Mouse (Mus musculus) MEL (cell line): ENCODE data around the gene Tob2. TPM values are rescaled to one million over a fixed set of nuclear protein-coding genes. Genes with fewer than 3 reads are reported as not detected.

Experiments
- polyA plus RNA-seq, 2 experiments: library from polyadenylated mRNA; stranded (reverse) in 1 of 2; unstranded in 1 of 2; fragments of >175 nt in 1 of 2; fragments of >200 nt in 1 of 2; gene quantifications; 2 replicates each; pipeline versions ENCODE4 v1.2.1 to v1.2.4; 2012; ENCODE audit warnings: low replicate concordance in 2 of 2, low read depth in 1 of 2; ENCODE audit not compliant: insufficient read length in 2 of 2, insufficient read depth in 1 of 2, missing spikeins in 1 of 2
- total RNA-seq: library from RNA; depleted of rRNA; stranded (reverse); fragments of 300-350 nt; gene quantifications from 2 replicates; pipeline ENCODE4 v1.2.3, GENCODE M21; 2012; rRNA removed

Tob2 gene
- total and polyA plus RNA-seq, 3 experiments, result 20.7 to 23.5 TPM; not detected in 1

Other genes starting within 250 kb of the Tob2 start
- gene L3mbtl2, start 194.9 kb downstream of the Tob2 start, total RNA-seq, result 47.4 and 56.7 TPM in 2 replicates
- gene L3mbtl2, start 194.9 kb downstream of the Tob2 start, polyA plus RNA-seq, result 10 to 100 TPM in 1 of 2 experiments, not detected in 1; 58.1 TPM
- gene Chadl, start 161.5 kb downstream of the Tob2 start, total RNA-seq, result 0.10 and 0.42 TPM in 2 replicates
- gene Chadl, start 161.5 kb downstream of the Tob2 start, polyA plus RNA-seq, result under 1 TPM in 1 of 2 experiments, not detected in 1; 0.72 TPM
- gene Zc3h7b, start 113.7 kb downstream of the Tob2 start, total RNA-seq, result 16.9 and 18.2 TPM in 2 replicates
- 100 to 1,000 TPM in 1 of 2 experiments, 10 to 100 TPM in 1; 41.5 to 108 TPM for gene Zc3h7b, start 113.7 kb downstream of the Tob2 start, polyA plus RNA-seq
- gene Rangap1, start 113.3 kb downstream of the Tob2 start, total RNA-seq, result 191 and 197 TPM in 2 replicates
- gene Rangap1, start 113.3 kb downstream of the Tob2 start, polyA plus RNA-seq, result 100 to 1,000 TPM in 1 of 2 experiments, not detected in 1; 281 TPM
- 11.6 and 12.3 TPM in 2 replicates for gene Tef, start 56.4 kb downstream of the Tob2 start, total RNA-seq
- gene Tef, start 56.4 kb downstream of the Tob2 start, polyA plus RNA-seq, result 10 to 100 TPM in 1 of 2 experiments, not detected in 1; 21.7 TPM
- 112 and 128 TPM in 2 replicates for gene Phf5a, start 13.1 kb upstream of the Tob2 start, total RNA-seq
- gene Phf5a, start 13.1 kb upstream of the Tob2 start, polyA plus RNA-seq, result 100 to 1,000 TPM in 1 of 2 experiments, not detected in 1; 164 TPM
- 241 and 248 TPM in 2 replicates for gene Aco2, start 13.5 kb upstream of the Tob2 start, total RNA-seq
- 1,000 to 10,000 TPM in 1 of 2 experiments, 100 to 1,000 TPM in 1; 447 to 1,242 TPM for gene Aco2, start 13.5 kb upstream of the Tob2 start, polyA plus RNA-seq
- 87.9 and 109 TPM in 2 replicates for gene Polr3h, start 67.4 kb upstream of the Tob2 start, total RNA-seq
- gene Polr3h, start 67.4 kb upstream of the Tob2 start, polyA plus RNA-seq, result 100 to 1,000 TPM in 1 of 2 experiments, not detected in 1; 304 TPM
- not detected in 2 replicates for gene Csdc2, start 78.0 kb upstream of the Tob2 start, total RNA-seq
- not detected for gene Csdc2, start 78.0 kb upstream of the Tob2 start, polyA plus RNA-seq
- 72.7 and 77.5 TPM in 2 replicates for gene Pmm1, start 102.1 kb upstream of the Tob2 start, total RNA-seq
- gene Pmm1, start 102.1 kb upstream of the Tob2 start, polyA plus RNA-seq, result 100 to 1,000 TPM in 1 of 2 experiments, not detected in 1; 111 TPM
- not detected in 2 replicates for gene 1700029P11Rik, start 121.7 kb upstream of the Tob2 start, total RNA-seq
- under 1 TPM in 1 of 2 experiments, not detected in 1; 0.07 TPM for gene 1700029P11Rik, start 121.7 kb upstream of the Tob2 start, polyA plus RNA-seq
- 90.3 and 108 TPM in 2 replicates for gene Xrcc6, start 129.0 kb upstream of the Tob2 start, total RNA-seq
- 100 to 1,000 TPM in 1 of 2 experiments, not detected in 1; 108 TPM for gene Xrcc6, start 129.0 kb upstream of the Tob2 start, polyA plus RNA-seq
- 22.6 and 26.3 TPM in 2 replicates for gene Desi1, start 175.1 kb upstream of the Tob2 start, total RNA-seq
- 100 to 1,000 TPM in 1 of 2 experiments, not detected in 1; 116 TPM for gene Desi1, start 175.1 kb upstream of the Tob2 start, polyA plus RNA-seq
- 262 and 297 TPM in 2 replicates for gene Snu13, start 188.8 kb upstream of the Tob2 start, total RNA-seq
- 100 to 1,000 TPM; 196 to 375 TPM for gene Snu13, start 188.8 kb upstream of the Tob2 start, polyA plus RNA-seq
- not detected in 2 replicates for gene 4930407I10Rik, start 200.4 kb upstream of the Tob2 start, total RNA-seq
- gene 4930407I10Rik, start 200.4 kb upstream of the Tob2 start, polyA plus RNA-seq, result not detected
- not detected in 2 replicates for gene Mei1, start 211.2 kb upstream of the Tob2 start, total RNA-seq
- not detected for gene Mei1, start 211.2 kb upstream of the Tob2 start, polyA plus RNA-seq